Mouse (Mus musculus) neural tube, embryonic 11.5 days (tissue): Measurements from ENCODE around the gene Dstyk. TPM values are rescaled to one million over a fixed set of nuclear protein-coding genes. Genes with fewer than 3 reads are reported as not detected.

Experiments
- ATAC-seq: fragments of 200-750 bp; cut with Nextera tagmentation; 2 replicates; pipeline ENCODE4 v1.8.0; 2017; ENCODE audit warnings: moderate number of reproducible peaks, mild to moderate bottlenecking, moderate TSS enrichment, moderate library complexity; ENCODE audit not compliant: insufficient read depth, low FRiP score, low TSS enrichment
- DNase-seq: peaks from one replicate; pipeline ENCODE4 v3.0.0-alpha.2; 2015; ENCODE audit warnings: low spot score
- H3K27ac ChIP-seq: fragments of 300-500 bp; sonication (generic); 2 replicates; pipeline ENCODE4 v1.5.1; 2014; ENCODE audit warnings: low read depth, mild to moderate bottlenecking, low read length
- H3K27me3 ChIP-seq: fragments of 300-500 bp; sonication (generic); 2 replicates; pipeline ENCODE4 v1.6.1; 2014; ENCODE audit warnings: mild to moderate bottlenecking, low read length, mixed read lengths; ENCODE audit not compliant: control insufficient read depth, insufficient read depth
- H3K36me3 ChIP-seq: fragments of 300-500 bp; sonication (generic); 2 replicates; pipeline ENCODE4 v1.6.1; 2014; ENCODE audit warnings: mild to moderate bottlenecking, low read length, moderate library complexity, mixed read lengths; ENCODE audit not compliant: control insufficient read depth, insufficient read depth
- H3K4me1 ChIP-seq: fragments of 300-500 bp; sonication (generic); 2 replicates; pipeline ENCODE4 v1.6.1; 2014; ENCODE audit warnings: low read length, mixed read lengths; ENCODE audit not compliant: control insufficient read depth, insufficient read depth
- H3K4me2 ChIP-seq: fragments of 300-500 bp; sonication (generic); 2 replicates; pipeline ENCODE4 v1.6.1; 2014; ENCODE audit warnings: low read depth, mild to moderate bottlenecking, moderate library complexity
- H3K4me3 ChIP-seq: fragments of 300-500 bp; sonication (generic); 2 replicates; pipeline ENCODE4 v1.5.1; 2014; ENCODE audit warnings: low read depth, low read length
- H3K9ac ChIP-seq: fragments of 300-500 bp; sonication (generic); 2 replicates; pipeline ENCODE4 v1.6.1; 2014; ENCODE audit warnings: mild to moderate bottlenecking, low read length
- H3K9me3 ChIP-seq: fragments of 300-500 bp; sonication (generic); 2 replicates; pipeline ENCODE4 v1.6.1; 2016; ENCODE audit warnings: low read length; ENCODE audit not compliant: control insufficient read depth
- WGBS: fragments of 180-500 bp; shearing (Covaris S2); extraction: QIAGEN DNeasy Blood & Tissue Kit; methylation state at CpG from one replicate; pipeline ENCODE4 v1.1.7; 2014; 5-methylcytosine and 5-hydroxymethylcytosine counted together
- polyA plus RNA-seq: library from polyadenylated mRNA; unstranded; fragments of >200 nt; fragmentation: Nextera tagmentation; extraction: Ambion mirVana; gene quantifications from 2 replicates; pipeline ENCODE4 v1.2.1, GENCODE M21; 2014

Dstyk gene
- polyA plus RNA-seq, 1 experiment from 2014 or later: 11.7 TPM

DNA sequence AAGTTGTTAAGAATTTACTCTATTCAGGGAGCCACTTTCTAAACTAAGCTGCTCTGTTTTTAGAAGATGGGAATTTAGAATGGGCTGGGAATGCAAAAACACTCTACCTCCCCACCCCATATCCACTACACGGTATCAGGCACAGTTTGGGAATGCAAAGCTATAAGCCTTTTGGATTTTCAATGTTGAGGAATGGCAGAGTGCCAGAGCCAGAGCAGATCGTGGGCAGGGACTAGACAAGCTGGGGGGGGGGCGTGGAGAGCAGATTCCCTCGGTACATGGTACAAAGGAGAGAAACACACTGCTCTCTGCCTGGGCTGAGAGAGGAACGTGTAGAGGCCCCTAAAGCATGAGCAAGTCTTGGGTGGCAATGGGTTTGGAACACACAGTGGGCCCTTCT is 24.5 kb upstream of the Dstyk start:
- Histone ChIP-seq H3K4me2 (no peak overlapping the region), H3K27me3 (no peaks in the 10 kb centered on the region), H3K36me3 (no peaks in the 10 kb centered on the region), H3K4me3 (no peak overlapping the region), H3K27ac (no peak overlapping the region), H3K9ac (no peak overlapping the region), H3K9me3 (no peaks in the 10 kb centered on the region), H3K4me1 (peaks cover 22% of the 10 kb centered on the region)
- 87% methylated on average over 5 of the region's 5 CpGs for WGBS
- ATAC-seq (no peak), DNase-seq (no peak)

DNA sequence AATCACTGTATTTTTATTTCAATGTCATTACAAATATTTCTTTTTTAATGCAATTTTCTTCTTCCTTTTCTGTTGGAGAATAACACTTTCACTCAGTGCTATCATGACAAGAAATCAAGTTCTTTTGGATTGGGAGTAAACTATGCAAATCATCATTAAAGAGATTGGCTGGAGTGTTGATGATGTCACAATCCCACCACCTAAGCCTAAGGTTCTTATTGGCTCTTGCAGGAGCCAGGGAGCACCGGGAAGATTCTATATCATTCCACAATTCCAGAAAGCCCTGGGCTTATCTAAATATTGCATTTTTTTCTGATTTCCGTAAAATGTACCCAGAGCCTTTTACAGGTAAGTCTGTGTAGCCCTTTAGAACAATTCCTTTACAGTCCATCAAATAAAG is 20.6 kb upstream of the Dstyk start:
- WGBS: 77% methylated on average over 2 of the region's 2 CpGs
- H3K4me3 ChIP-seq: no peak overlapping the region
- H3K27me3 ChIP-seq: no peaks in the 10 kb centered on the region
- no peaks in the 10 kb centered on the region for H3K9me3 ChIP-seq
- no peak for DNase-seq
- ATAC-seq: no peak
- H3K27ac ChIP-seq: no peak overlapping the region
- no peaks in the 10 kb centered on the region for H3K4me1 ChIP-seq
- no peak overlapping the region for H3K9ac ChIP-seq
- no peak overlapping the region for H3K4me2 ChIP-seq
- H3K36me3 ChIP-seq: no peaks in the 10 kb centered on the region

DNA sequence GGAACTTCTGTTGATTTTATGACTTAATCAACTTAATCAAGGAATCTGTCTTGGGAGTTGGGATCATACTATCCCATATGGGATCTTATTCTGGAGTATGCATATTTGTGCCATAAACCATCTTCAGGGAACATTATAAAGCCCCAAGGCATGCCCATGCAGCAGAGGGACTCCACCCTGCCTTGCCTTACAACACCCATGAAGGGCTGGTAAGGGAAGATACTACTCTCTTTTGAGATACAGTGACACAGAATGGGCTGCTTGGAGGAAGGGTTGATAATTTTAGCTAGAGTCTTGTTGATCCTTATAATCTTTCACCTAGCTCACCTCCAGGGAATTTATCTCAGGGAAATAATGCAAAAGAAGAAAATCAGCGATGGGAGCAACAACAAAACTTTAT is 16.8 kb upstream of the Dstyk start:
- Histone ChIP-seq H3K36me3 (no peaks in the 10 kb centered on the region), H3K4me1 (no peaks in the 10 kb centered on the region), H3K27ac (no peak overlapping the region), H3K4me2 (no peak overlapping the region), H3K27me3 (no peaks in the 10 kb centered on the region), H3K4me3 (no peak overlapping the region), H3K9me3 (no peaks in the 10 kb centered on the region), H3K9ac (no peak overlapping the region)
- DNase-seq (no peak), ATAC-seq (no peak)
- 58% methylated on average over 1 of the region's 1 CpGs for WGBS

DNA sequence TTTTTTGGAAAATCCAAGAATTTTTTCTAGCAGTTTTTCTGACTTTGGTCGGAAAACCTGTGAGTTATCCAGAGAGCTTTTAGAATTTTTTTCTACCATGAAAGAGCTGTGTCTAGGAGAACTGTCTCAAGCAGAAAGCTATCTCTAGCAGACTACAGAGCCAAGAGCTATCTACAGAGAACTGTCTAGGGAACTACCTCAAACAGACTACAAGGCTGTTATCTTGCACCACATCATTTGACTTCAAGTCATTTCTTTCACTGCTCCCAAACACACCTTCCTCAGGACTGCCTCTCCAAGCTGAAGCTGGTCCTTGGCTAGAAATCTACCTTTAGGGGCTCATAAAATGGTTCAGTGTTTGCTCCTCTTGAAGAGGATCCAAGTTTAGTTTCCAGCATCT is 15.5 kb upstream of the Dstyk start:
- Histone ChIP-seq H3K36me3 (no peaks in the 10 kb centered on the region), H3K4me3 (no peak overlapping the region), H3K27me3 (no peaks in the 10 kb centered on the region), H3K4me1 (no peaks in the 10 kb centered on the region), H3K27ac (no peak overlapping the region), H3K4me2 (no peak overlapping the region), H3K9ac (no peak overlapping the region), H3K9me3 (no peaks in the 10 kb centered on the region)
- ATAC-seq (no peak), DNase-seq (no peak)
- 89% methylated on average over 1 of the region's 1 CpGs for WGBS

DNA sequence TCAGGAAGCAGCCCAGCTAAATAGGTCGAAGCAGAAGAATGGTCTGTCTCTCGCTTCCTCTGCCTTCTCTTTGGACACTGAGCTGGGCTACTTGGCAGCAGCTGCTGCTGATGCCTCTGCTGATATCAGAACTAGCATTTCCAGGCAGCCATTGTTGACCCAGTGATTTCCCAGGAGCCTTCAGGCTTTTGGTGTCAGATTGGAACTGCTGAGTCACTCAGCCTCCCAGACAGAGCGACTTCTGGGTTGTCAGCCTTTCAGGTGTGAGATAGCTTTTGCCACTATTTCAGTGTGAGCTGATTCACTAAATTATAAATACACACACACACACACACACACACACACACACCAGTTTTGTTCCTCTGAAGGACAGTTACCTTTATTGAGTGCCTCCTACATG is 6.7 kb upstream of the Dstyk start:
- H3K4me3 ChIP-seq: no peak overlapping the region
- no peak for ATAC-seq
- 92% methylated on average over 3 of the region's 3 CpGs for WGBS
- H3K27me3 ChIP-seq: no peaks in the 10 kb centered on the region
- no peaks in the 10 kb centered on the region for H3K9me3 ChIP-seq
- no peak overlapping the region for H3K27ac ChIP-seq
- H3K9ac ChIP-seq: no peak overlapping the region
- H3K4me2 ChIP-seq: no peak overlapping the region
- no peaks in the 10 kb centered on the region for H3K4me1 ChIP-seq
- no peak for DNase-seq
- no peaks in the 10 kb centered on the region for H3K36me3 ChIP-seq

DNA sequence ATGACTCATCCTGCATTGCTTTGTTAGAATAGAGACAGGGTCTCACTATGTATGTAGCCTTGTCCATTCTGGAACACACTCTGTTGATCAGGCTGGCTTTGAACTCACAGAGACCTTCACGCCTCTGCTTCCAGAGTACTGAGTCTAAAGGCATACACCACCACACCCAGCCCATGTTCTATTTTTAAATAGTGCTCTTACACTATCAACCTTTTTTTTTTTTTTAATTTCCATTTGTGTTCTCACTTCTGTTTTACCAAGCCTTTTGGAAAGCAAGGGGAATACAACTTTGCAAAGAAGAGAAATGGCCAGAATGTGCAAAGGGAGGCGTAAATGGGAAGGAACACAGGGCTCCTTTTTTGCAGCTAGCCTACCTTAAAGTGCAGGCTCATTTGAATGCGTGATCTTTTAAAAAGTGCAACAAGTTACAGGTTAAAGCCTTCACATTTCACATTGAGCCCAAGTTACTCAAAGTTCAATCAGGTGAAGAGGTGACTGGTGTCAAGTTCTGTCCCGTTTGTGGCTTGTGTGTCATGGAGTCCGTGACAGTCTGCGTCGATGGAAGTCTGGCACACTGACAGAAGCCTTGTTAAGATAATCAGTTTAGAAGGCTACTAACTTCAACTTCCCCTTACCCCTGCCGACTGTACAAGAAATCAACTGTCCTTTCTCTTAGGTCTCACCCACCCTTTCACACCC is 962 bp upstream of the Dstyk start:
- Histone ChIP-seq H3K36me3 (no peaks in the 10 kb centered on the region), H3K4me2 (no peak overlapping the region), H3K27ac (no peak overlapping the region), H3K4me3 (no peak overlapping the region), H3K9ac (no peak overlapping the region), H3K9me3 (no peaks in the 10 kb centered on the region), H3K27me3 (no peaks in the 10 kb centered on the region), H3K4me1 (peaks cover 4% of the 10 kb centered on the region)
- no peak for ATAC-seq
- no peak for DNase-seq
- 80% methylated on average over 8 of the region's 8 CpGs for WGBS

DNA sequence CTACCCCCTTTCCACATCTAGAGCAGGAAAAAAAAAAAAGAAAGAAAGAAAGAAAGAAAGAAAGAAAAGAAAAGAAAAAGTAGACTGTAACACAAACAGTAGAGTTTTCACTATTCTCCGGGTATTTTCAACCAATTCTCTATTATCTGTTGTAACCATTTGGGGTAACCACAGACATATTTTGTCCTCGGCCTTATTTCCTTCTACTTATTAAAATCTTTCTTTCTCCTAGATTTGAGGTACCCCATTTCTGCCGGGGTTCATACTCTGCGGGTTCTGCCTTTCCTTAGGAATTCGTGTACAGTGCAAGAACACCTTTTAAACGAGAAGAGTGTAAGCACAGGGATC is 438 bp upstream of the Dstyk start:
- peak overlapping the region; percentile 77 for H3K4me3 ChIP-seq
- ATAC-seq: no peak
- peak overlapping the region; percentile 89 for H3K9ac ChIP-seq
- peaks cover 4% of the 10 kb centered on the region for H3K4me1 ChIP-seq
- peak overlapping the region; percentile 85 for H3K27ac ChIP-seq
- H3K4me2 ChIP-seq: peak overlapping the region; percentile 77
- H3K27me3 ChIP-seq: no peaks in the 10 kb centered on the region
- DNase-seq: no peak
- H3K36me3 ChIP-seq: no peaks in the 10 kb centered on the region
- H3K9me3 ChIP-seq: no peaks in the 10 kb centered on the region
- 17% methylated on average over 6 of the region's 6 CpGs for WGBS

DNA sequence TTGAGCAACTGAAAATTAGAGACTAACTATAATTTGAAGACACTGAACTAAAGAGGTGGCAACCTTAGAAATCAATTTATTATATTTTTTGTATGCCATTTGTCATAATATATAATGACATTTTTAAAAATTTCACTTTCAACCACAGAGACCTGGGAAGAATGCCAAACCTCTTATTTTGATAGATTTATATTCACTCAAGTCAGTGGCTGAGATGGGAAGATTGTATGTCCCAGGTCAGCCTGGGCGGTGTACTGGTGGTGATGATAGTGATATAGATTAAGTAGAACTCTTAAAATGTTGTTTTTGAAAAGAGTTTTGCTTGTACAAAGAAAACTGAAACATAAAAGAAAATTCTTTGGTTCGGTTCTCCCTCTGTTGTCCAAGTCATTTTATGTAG is 2.9 kb downstream of the Dstyk start:
- no peak for DNase-seq
- H3K4me2 ChIP-seq: no peak overlapping the region
- H3K27me3 ChIP-seq: no peaks in the 10 kb centered on the region
- H3K9me3 ChIP-seq: no peaks in the 10 kb centered on the region
- H3K27ac ChIP-seq: no peak overlapping the region
- no peak overlapping the region for H3K9ac ChIP-seq
- ATAC-seq: no peak
- peaks cover 4% of the 10 kb centered on the region for H3K4me1 ChIP-seq
- H3K4me3 ChIP-seq: no peak overlapping the region
- 87% methylated on average over 2 of the region's 2 CpGs for WGBS
- no peaks in the 10 kb centered on the region for H3K36me3 ChIP-seq

DNA sequence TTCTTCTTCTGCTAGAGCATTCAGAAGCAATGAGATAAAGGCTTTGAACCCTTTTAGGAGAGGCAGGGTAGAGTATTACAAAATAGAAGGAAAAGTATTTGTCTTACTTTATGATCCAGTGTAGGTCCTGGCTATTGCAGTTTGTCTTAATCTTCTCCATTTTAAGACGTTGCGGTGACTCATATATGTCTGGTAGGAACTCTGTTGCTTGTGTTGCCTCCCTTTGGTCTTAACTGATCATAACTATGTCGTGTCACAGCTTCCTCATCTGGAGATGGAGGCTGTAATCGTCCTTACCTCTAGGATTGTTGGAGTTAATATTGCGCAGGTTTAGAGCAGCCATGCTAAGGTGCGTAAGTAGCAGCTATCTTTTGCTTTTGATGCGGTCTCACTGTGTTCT is 3.3 kb downstream of the Dstyk start:
- Histone ChIP-seq H3K36me3 (no peaks in the 10 kb centered on the region), H3K27ac (no peak overlapping the region), H3K9me3 (no peaks in the 10 kb centered on the region), H3K27me3 (no peaks in the 10 kb centered on the region), H3K4me3 (no peak overlapping the region), H3K4me2 (no peak overlapping the region), H3K9ac (no peak overlapping the region), H3K4me1 (peaks cover 4% of the 10 kb centered on the region)
- WGBS: 91% methylated on average over 7 of the region's 7 CpGs
- no peak for DNase-seq
- ATAC-seq: no peak
